Mouse (Mus musculus) adrenal gland, postnatal 25 days (tissue): Measurements from ENCODE around the gene Zfp326. TPM values are rescaled to one million over a fixed set of nuclear protein-coding genes. Genes with fewer than 3 reads are reported as not detected.
A peak's percentile ranks its signal among the peaks of the same experiment; 100 is the strongest.

Experiments used
- DNase-seq: peaks from one replicate; pipeline ENCODE4 v3.0.0; 2021; ENCODE audit warnings: mixed read lengths
- total RNA-seq: library from RNA; stranded (reverse); gene quantifications from 2 replicates; pipeline ENCODE4 v1.2.3, GENCODE M21; 2021

The Zfp326 gene
- total RNA-seq, 1 experiment from 2014 or later = 28.6 TPM

- DNase-seq = no peak
Observed at GRCm38 (mm10) chr5:105867427-105867826, 8.9 kb upstream of the Zfp326 start.

- no peak for DNase-seq
Observed at GRCm38 (mm10) chr5:105867841-105868447, 8.4 kb upstream of the Zfp326 start.

GRCm38 (mm10) chr5:105868593-105868992, 7.8 kb upstream of the Zfp326 start:
- peak; percentile 87 for DNase-seq

- no peak for DNase-seq
Observed at GRCm38 (mm10) chr5:105869739-105870138, 6.6 kb upstream of the Zfp326 start.

- no peak for DNase-seq
Observed at GRCm38 (mm10) chr5:105871140-105871539, 5.2 kb upstream of the Zfp326 start.

GRCm38 (mm10) chr5:105872176-105872575, 4.2 kb upstream of the Zfp326 start:
- no peak for DNase-seq

GRCm38 (mm10) chr5:105872916-105873315, 3.4 kb upstream of the Zfp326 start:
- DNase-seq = no peak

- DNase-seq = no peak
Observed at GRCm38 (mm10) chr5:105873774-105874173, 2.6 kb upstream of the Zfp326 start.

- no peak for DNase-seq
Observed at GRCm38 (mm10) chr5:105874476-105874875, 1.9 kb upstream of the Zfp326 start.

GRCm38 (mm10) chr5:105876925-105877774, 785 bp downstream of the Zfp326 start:
- peak; percentile 40 for DNase-seq

- DNase-seq = no peak
Observed at GRCm38 (mm10) chr5:105887317-105887716, 11.0 kb downstream of the Zfp326 start.

- DNase-seq = no peak
Observed at GRCm38 (mm10) chr5:105898161-105898560, 21.8 kb downstream of the Zfp326 start.

GRCm38 (mm10) chr5:105909209-105909608, 32.8 kb downstream of the Zfp326 start:
- no peak for DNase-seq

GRCm38 (mm10) chr5:105909671-105910070, 33.3 kb downstream of the Zfp326 start:
- no peak for DNase-seq

GRCm38 (mm10) chr5:105911498-105911897, 35.1 kb downstream of the Zfp326 start:
- DNase-seq = no peak

GRCm38 (mm10) chr5:105917398-105917797, 41.0 kb downstream of the Zfp326 start:
- DNase-seq = no peak

GRCm38 (mm10) chr5:105918289-105918688, 41.9 kb downstream of the Zfp326 start:
- no peak for DNase-seq

GRCm38 (mm10) chr5:105922818-105923487, 46.6 kb downstream of the Zfp326 start:
- DNase-seq = no peak

GRCm38 (mm10) chr5:105924347-105924746, 48.0 kb downstream of the Zfp326 start:
- no peak for DNase-seq

- DNase-seq = no peak
Observed at GRCm38 (mm10) chr5:105925568-105926255, 49.3 kb downstream of the Zfp326 start.

- DNase-seq = no peak
Observed at GRCm38 (mm10) chr5:105930282-105930681, 53.9 kb downstream of the Zfp326 start.

GRCm38 (mm10) chr5:105932392-105932791, 56.0 kb downstream of the Zfp326 start:
- DNase-seq = no peak

- DNase-seq = no peak
Observed at GRCm38 (mm10) chr5:105941951-105942350, 65.6 kb downstream of the Zfp326 start.
